Mouse (Mus musculus): ENCODE measurements at regions not wholly inside any gene's neighbourhood (a gene's known extent, or its start where the extent isn't known, plus 50 kb on each side); places are given as distances from the start of the nearest gene placed in this dataset.
A peak's percentile ranks its signal among the peaks of the same experiment; 100 is the strongest.

- peak; percentile 42 for DNase-seq (ENCODE audit: low read depth, low spot score)
- 35% methylated on average over 8 of the region's 8 CpGs for WGBS
Observed at GRCm38 (mm10) chr17:4196793-4197448, 500.9 kb upstream of the Nox3 start.

DNA sequence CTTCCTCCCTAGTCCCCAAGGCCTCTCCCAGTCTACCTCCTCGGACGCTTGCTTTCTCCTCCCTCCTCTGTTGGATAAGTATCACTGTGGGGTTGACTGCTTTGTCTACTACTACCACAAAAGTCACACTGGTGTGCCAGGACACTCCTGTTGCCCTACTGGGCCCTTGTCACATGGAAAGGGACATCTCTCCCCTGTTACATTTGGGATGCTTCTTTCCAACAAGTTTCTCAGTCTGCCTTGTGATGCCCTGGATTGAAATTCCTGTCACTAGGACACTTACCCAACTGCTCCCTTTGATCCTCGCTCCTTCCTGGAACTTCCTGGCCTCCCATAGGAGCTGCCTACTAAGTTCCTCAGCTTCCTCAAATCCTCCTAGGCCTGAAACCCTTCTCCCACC lies 501.9 kb upstream of the Nox3 start:
- 86% methylated on average over 3 of the region's 3 CpGs for WGBS
- DNase-seq (ENCODE audit: low read depth, low spot score): no peak

GRCm38 (mm10) chr17:4199698-4200153 lies 503.7 kb upstream of the Nox3 start:
- WGBS: 57% methylated on average over 2 of the region's 2 CpGs
- no peak for DNase-seq (ENCODE audit: low read depth, low spot score)

DNA sequence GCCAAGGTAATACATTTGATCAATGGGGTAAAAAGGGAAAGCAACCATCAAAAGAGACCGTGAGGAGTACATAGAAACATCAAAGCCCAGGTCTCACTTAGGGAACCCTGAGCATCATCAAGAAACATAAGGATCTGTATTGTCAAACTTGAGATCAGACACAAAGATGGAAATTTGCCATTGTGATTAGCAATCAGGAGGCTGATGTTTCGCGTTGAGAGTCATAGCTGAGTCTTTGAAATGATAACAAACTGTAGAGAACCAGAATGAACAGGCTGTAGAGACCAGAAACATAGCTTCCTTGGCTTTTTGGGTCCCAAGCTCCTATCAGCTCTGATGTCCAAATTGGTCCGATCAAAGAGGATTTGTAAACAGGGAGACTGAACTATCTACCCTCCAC lies 505.2 kb upstream of the Nox3 start:
- DNase-seq (ENCODE audit: low read depth, low spot score): no peak
- 90% methylated on average over 4 of the region's 4 CpGs for WGBS

DNA sequence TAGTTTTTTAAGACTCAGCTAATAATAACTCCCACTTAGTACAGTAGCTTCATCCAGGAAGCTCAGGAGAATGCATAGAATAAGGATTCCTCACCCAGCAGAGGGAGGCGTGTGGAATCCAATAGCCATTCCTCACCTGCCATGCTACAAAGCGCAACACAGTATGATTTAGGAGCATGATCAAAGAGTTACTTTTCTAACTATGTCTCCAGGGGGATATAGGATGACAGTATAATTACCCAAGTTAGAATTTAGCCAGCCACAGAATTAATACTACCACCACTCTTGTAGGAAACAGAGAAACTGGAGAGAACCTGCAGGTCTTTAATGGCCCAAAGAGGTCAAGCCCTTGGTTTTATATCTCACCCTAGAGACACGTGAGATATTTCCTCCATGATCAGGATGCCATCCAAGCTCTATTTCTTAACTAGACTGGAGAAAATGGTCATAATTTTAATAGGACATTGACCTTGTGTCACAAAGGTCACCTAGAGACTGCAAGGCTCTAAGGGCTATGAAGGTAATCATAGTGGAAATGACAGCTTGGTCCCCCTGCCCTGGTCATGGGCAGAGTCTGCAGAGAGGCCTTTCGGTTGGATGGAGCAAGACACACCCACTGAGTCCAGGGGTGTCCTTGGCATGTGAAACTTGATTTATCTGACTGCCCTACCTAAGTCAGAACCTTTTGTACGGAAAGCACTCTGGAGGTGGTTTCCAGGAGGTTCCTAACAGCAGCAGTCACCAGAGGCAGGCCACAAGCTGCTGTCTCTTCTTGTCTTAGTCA lies 512.3 kb upstream of the Nox3 start:
- no peak for DNase-seq (ENCODE audit: low read depth, low spot score)
- 80% methylated on average over 5 of the region's 5 CpGs for WGBS

GRCm38 (mm10) chr17:4209650-4210049 lies 513.6 kb upstream of the Nox3 start:
- WGBS: 86% methylated on average over 8 of the region's 8 CpGs
- DNase-seq (ENCODE audit: low read depth, low spot score): no peak

- DNase-seq (ENCODE audit: low read depth, low spot score): no peak
- 66% methylated on average over 4 of the region's 4 CpGs for WGBS
Observed at GRCm38 (mm10) chr17:4212586-4212985, 516.5 kb upstream of the Nox3 start.

- 83% methylated on average over 8 of the region's 8 CpGs for WGBS
- DNase-seq (ENCODE audit: low read depth, low spot score): no peak
Observed at GRCm38 (mm10) chr17:4214970-4215369, 518.9 kb upstream of the Nox3 start.

- DNase-seq (ENCODE audit: low read depth, low spot score): no peak
- 21% methylated on average over 4 of the region's 4 CpGs for WGBS
Observed at GRCm38 (mm10) chr17:4216203-4216602, 520.1 kb upstream of the Nox3 start.

- WGBS: 88% methylated on average over 8 of the region's 8 CpGs
- DNase-seq (ENCODE audit: low read depth, low spot score): no peak
Observed at GRCm38 (mm10) chr17:4216750-4217149, 520.7 kb upstream of the Nox3 start.

GRCm38 (mm10) chr17:4220661-4221360 lies 524.8 kb upstream of the Nox3 start:
- WGBS: 57% methylated on average over 12 of the region's 12 CpGs
- no peak for DNase-seq (ENCODE audit: low read depth, low spot score)

DNA sequence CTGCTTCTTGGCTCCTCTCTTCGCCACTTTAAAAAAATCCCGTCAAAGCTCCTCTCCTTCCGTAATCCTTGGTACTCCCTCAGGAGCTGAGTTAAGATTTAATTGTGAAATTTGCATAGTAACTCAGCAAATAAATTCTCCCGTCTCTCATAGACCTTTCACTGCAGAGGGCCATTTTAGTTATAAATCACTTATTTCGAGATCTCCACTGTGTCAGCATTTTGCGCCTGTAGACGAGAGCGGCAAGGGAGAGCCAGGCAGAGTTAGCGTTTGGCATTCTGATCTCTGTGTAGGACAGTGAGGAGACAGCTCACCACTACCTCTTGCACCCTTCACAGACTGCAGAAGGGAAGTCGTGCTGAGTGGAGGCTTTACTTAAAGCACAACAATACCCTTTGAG lies 531.8 kb upstream of the Nox3 start:
- DNase-seq (ENCODE audit: low read depth, low spot score): no peak
- WGBS: 65% methylated on average over 10 of the region's 10 CpGs

GRCm38 (mm10) chr17:4229969-4230368 lies 533.9 kb upstream of the Nox3 start:
- no peak for DNase-seq (ENCODE audit: low read depth, low spot score)
- 79% methylated on average over 2 of the region's 2 CpGs for WGBS

DNA sequence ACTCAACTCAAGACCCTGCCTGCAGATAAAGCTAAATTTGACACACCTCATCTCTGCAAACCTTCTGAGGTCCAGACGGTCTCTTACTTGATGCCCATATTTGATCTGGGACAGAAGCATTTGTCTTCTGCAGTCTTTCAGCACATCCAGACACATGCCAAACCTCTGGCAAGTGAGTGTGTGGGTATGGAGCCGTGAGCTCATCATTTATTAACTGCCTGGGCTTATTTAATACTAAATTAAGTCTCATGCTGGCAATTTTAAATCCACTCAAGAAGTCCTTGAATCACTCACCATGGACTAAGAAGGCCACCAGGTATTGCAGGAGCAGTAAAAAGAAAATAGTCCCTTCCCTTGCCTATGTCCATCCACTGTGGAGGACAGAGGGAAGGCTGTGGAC lies 554.4 kb upstream of the Nox3 start:
- DNase-seq (ENCODE audit: low read depth, low spot score): no peak

DNA sequence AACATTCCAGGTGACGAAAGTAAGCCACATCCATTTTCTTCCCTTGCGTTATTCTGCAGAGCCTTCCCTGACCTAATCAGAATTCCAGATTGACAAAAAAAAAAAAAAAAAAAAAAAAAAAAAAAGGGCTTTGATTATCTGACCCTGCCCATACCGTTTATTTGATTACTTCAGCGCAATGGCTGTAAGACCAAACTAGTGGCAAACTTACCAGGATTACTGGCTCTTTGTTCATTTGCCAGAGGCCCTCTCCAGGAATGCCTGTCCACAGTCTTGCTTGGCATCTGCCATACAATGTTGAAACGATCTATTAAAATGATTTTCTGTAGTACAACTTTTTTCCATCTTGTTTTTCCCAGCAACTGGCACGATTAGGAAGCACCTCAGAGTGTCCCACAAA lies 569.4 kb upstream of the Nox3 start:
- no peak for DNase-seq (ENCODE audit: low read depth, low spot score)
- whole genome bisulfite sequencing: 56% methylated on average over 6 of the region's 6 CpGs

More for the DNA sequence above, 554.4 kb upstream of the Nox3 start:
- WGBS: 84% methylated on average over 2 of the region's 2 CpGs

GRCm38 (mm10) chr17:4265946-4266345 lies 569.9 kb upstream of the Nox3 start:
- 10% methylated on average over 6 of the region's 6 CpGs for WGBS
- no peak for DNase-seq (ENCODE audit: low read depth, low spot score)

GRCm38 (mm10) chr17:4266487-4266886 lies 570.4 kb upstream of the Nox3 start:
- 13% methylated on average over 5 of the region's 5 CpGs for WGBS

DNA sequence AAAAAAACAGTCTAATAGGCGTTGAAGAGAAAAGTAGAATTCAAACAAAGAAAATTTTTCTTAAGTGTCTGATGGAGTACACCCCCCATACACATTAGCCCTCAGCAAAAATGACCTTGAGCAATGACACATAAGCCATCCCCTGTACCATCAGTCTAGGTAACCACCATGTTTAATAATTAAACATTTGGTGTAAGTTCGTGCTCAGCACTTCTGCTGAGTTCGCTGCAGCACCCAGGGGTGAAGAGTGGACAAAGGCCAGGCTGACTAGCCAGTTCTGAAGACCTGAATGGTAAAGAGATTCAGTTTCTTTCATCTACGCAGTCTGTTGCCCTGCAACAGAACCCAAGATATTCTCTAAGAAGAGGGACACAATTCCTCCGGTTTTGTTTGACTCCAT lies 572.3 kb upstream of the Nox3 start:
- WGBS: 62% methylated on average over 5 of the region's 5 CpGs
- no peak for DNase-seq (ENCODE audit: low read depth, low spot score)

More at GRCm38 (mm10) chr17:4266487-4266886, 570.4 kb upstream of the Nox3 start:
- no peak for DNase-seq (ENCODE audit: low read depth, low spot score)

GRCm38 (mm10) chr17:4272456-4272855 lies 576.4 kb upstream of the Nox3 start:
- WGBS: 62% methylated on average over 5 of the region's 5 CpGs
- DNase-seq (ENCODE audit: low read depth, low spot score): no peak

DNA sequence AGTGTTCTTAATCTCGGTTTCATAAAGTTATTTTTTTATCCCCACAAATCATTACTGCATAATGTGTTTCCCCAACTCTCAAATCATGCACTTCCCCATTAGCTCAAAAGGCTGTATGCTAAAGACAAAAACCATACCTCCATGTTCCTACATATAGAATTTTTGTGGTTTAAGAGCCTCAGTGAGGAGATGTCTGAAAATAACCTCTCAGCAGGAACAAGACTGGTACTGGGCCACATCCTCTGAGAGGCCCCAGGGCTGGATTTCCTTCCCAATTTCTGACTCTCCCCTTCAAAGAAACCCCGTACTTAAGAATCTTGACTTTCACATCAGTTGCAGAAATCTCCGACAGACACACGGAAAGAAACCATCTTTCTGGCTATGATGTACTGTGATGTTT lies 580.7 kb upstream of the Nox3 start:
- WGBS: 73% methylated on average over 4 of the region's 4 CpGs

More for the DNA sequence above, 580.7 kb upstream of the Nox3 start:
- no peak for DNase-seq (ENCODE audit: low read depth, low spot score)

Data from large intestine, adult 2 months (tissue).